Comparison of ENCODE assay signal across 9 mouse cellular contexts in the genomic region with DNA sequence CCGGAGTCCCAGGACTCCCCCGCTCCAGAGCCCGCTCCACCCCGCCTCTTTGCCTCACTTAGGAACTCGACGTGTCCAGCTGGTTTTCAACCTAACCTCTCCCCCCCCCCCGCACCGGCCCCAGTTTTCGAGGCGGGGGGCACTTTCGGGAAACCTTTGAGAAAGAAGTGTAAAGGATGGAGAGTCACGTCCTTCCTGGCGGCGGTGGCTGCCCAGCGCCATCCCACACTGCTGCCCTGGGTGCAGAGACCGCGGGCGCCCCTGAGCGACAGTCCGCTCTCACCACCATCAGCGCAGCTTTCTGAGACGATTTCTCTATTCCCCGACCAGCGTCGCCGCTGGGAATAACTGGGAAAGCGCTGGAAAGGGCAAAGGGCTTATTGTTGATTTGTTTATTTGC. TPM values are rescaled to one million over a fixed set of nuclear protein-coding genes. Genes with fewer than 3 reads are reported as not detected.
DNase-seq lines count a peak whose midpoint lies in the region; ATAC-seq and TF ChIP-seq lines count a peak whose summit lies in the region.
"Had no signal": no experiment of that assay in that cellular context is flagged by ENCODE, and none has a peak within 500 bp of the region (broad histone marks: within the 10 kb centered on the region; RNA-seq: fewer than 3 reads in every experiment).

No protein-coding gene starts in this region.

- H3K9me3 ChIP-seq in heart, embryonic 11.5 days (replicated peaks; ENCODE audit: control insufficient read depth, low read length) = no peaks in the 10 kb centered on the region
- H3K9me3 ChIP-seq in kidney, embryonic 15.5 days (replicated peaks) = no peaks in the 10 kb centered on the region
- H3K9me3 ChIP-seq in lung, postnatal 0 days (ENCODE audit: low read length) = no peaks in the 10 kb centered on the region
- H3K9me3 ChIP-seq in stomach, postnatal 0 days (ENCODE audit: control insufficient read depth, low read length) = no peaks in the 10 kb centered on the region

- no peak overlapping the region for H3K27ac ChIP-seq in left cerebral cortex, adult 2 months
- peak overlapping the region; percentile 89 for H3K27ac ChIP-seq in heart, embryonic 11.5 days (ENCODE audit: low read depth, low read length)
- H3K27ac ChIP-seq in kidney, embryonic 15.5 days = peak overlapping the region; percentile 94
- H3K27ac ChIP-seq in lung, postnatal 0 days (ENCODE audit: low read length) = peak overlapping the region; percentile 89; the same call in 1 of the 2 replicates
- H3K27ac ChIP-seq in stomach, postnatal 0 days (replicated peaks) = peak overlapping the region; percentile 88

- peaks cover 7% of the 10 kb centered on the region for H3K4me1 ChIP-seq in heart, embryonic 11.5 days (ENCODE audit: control insufficient read depth, insufficient read depth, low read length)
- peaks cover 60% of the 10 kb centered on the region for H3K4me1 ChIP-seq in kidney, embryonic 15.5 days
- H3K4me1 ChIP-seq in lung, postnatal 0 days (ENCODE audit: insufficient read depth, low read depth, low read length) = peaks cover 6% of the 10 kb centered on the region
- no peaks in the 10 kb centered on the region for H3K4me1 ChIP-seq in stomach, postnatal 0 days (replicated peaks; ENCODE audit: control insufficient read depth, insufficient read depth)

- no peak; the same call in none of the 2 replicates for TF ChIP-seq CTCF in left cerebral cortex, adult 2 months (IDR thresholded peaks at IDR 0.05)
- TF ChIP-seq CTCF in lung, postnatal 0 days (IDR thresholded peaks at IDR 0.05) = peak; percentile 72
- peak; percentile 57 for TF ChIP-seq CTCF in stomach, postnatal 0 days (IDR thresholded peaks at IDR 0.05; ENCODE audit: low read depth)

- intact Hi-C loops in left cerebral cortex, adult 2 months (cut with DNase I) = loop anchor here (5.0 kb wide), 1 partner anchor 396 kb away; no protein-coding TSS in a partner anchor

- peaks cover 22% of the 10 kb centered on the region for H3K27me3 ChIP-seq in heart, embryonic 11.5 days (ENCODE audit: control insufficient read depth, insufficient read depth, low read length)
- H3K27me3 ChIP-seq in kidney, embryonic 15.5 days = peaks cover 33% of the 10 kb centered on the region
- H3K27me3 ChIP-seq in lung, postnatal 0 days (replicated peaks; ENCODE audit: insufficient read depth, low read length) = no peaks in the 10 kb centered on the region
- no peaks in the 10 kb centered on the region for H3K27me3 ChIP-seq in stomach, postnatal 0 days (ENCODE audit: control insufficient read depth, insufficient read depth, low read length)

- peak overlapping the region; percentile 78 for H3K9ac ChIP-seq in heart, embryonic 11.5 days (ENCODE audit: low read depth, low read length)
- H3K9ac ChIP-seq in kidney, embryonic 15.5 days = peak overlapping the region; percentile 56
- H3K9ac ChIP-seq in lung, postnatal 0 days (replicated peaks; ENCODE audit: low read depth) = no peak overlapping the region
- H3K9ac ChIP-seq in stomach, postnatal 0 days (ENCODE audit: low read length) = peak overlapping the region; percentile 61

- peak overlapping the region; percentile 78 for H3K4me2 ChIP-seq in heart, embryonic 11.5 days
- peak overlapping the region; percentile 85 for H3K4me2 ChIP-seq in kidney, embryonic 15.5 days
- peak overlapping the region; percentile 60 for H3K4me2 ChIP-seq in lung, postnatal 0 days (replicated peaks; ENCODE audit: low read depth, low read length)
- peak overlapping the region; percentile 76 for H3K4me2 ChIP-seq in stomach, postnatal 0 days (replicated peaks; ENCODE audit: low read depth)

- ATAC-seq in heart, embryonic 11.5 days (replicated peaks; ENCODE audit: insufficient number of reproducible peaks, low FRiP score, low TSS enrichment) = no peak
- peak; percentile 13; the same call in 1 of the 2 replicates for ATAC-seq in kidney, embryonic 15.5 days (replicated peaks; ENCODE audit: low FRiP score)
- peak; percentile 25; the same call in 1 of the 2 replicates for ATAC-seq in lung, postnatal 0 days
- ATAC-seq in stomach, postnatal 0 days (ENCODE audit: low FRiP score, low TSS enrichment) = no peak

- no peak for TF ChIP-seq EP300 in lung, postnatal 0 days (IDR thresholded peaks at IDR 0.05)
- no peak for TF ChIP-seq EP300 in stomach, postnatal 0 days (optimal IDR thresholded peaks at IDR 0.05)

- 0 out of 2 replicates have a peak overlapping the region, but pooled peaks have one; percentile 20 for H3K4me3 ChIP-seq in left cerebral cortex, adult 2 months
- H3K4me3 ChIP-seq in heart, embryonic 11.5 days (ENCODE audit: low read depth, low read length) = peak overlapping the region; percentile 64
- H3K4me3 ChIP-seq in kidney, embryonic 15.5 days (replicated peaks) = peak overlapping the region; percentile 62
- H3K4me3 ChIP-seq in lung, postnatal 0 days (ENCODE audit: low read depth, low read length) = peak overlapping the region; percentile 60
- H3K4me3 ChIP-seq in stomach, postnatal 0 days (ENCODE audit: low read depth, low read length) = peak overlapping the region; percentile 56

- no peaks in the 10 kb centered on the region for H3K36me3 ChIP-seq in heart, embryonic 11.5 days (ENCODE audit: control insufficient read depth, insufficient read depth, low read length)
- H3K36me3 ChIP-seq in kidney, embryonic 15.5 days = peaks cover 9% of the 10 kb centered on the region
- H3K36me3 ChIP-seq in lung, postnatal 0 days (ENCODE audit: insufficient read depth, low read length) = no peaks in the 10 kb centered on the region
- H3K36me3 ChIP-seq in stomach, postnatal 0 days (ENCODE audit: control insufficient read depth, insufficient read depth, low read length) = no peaks in the 10 kb centered on the region

- under 1% methylated on average over 27 of the region's 27 CpGs for WGBS in heart, embryonic 11.5 days (ENCODE audit: insufficient replicate concordance)
- under 1% methylated on average over 27 of the region's 27 CpGs for WGBS in kidney, embryonic 15.5 days
- under 1% methylated on average over 27 of the region's 27 CpGs for WGBS in lung, postnatal 0 days
- 1% methylated on average over 27 of the region's 27 CpGs for WGBS in stomach, postnatal 0 days

- no peak for DNase-seq in left cerebral cortex, adult 2 months (ENCODE audit: extremely low spot score in 1 of 2, low spot score in 2 of 2)
- DNase-seq in left cerebral cortex, adult 18-20 months (ENCODE audit: low spot score in 2 of 2) = no peak
- peak; percentile 72 for DNase-seq in lung, postnatal 0 days (ENCODE audit: low spot score)
- DNase-seq in stomach, postnatal 0 days (ENCODE audit: low spot score) = peak; percentile 42
- no peak for DNase-seq in ovary, adult 18-20 months (ENCODE audit: low spot score)
- no peak for DNase-seq in MN1 (ENCODE audit: low spot score)

RNA-seq across cellular contexts. Expression of a gene that starts 1.8 kb away (rescaled TPM):
- total RNA-seq in left cerebral cortex, adult 2 months (2021) = 1 to 10 TPM; 4.2 to 6.0 TPM
- total RNA-seq in left cerebral cortex, adult 18-20 months (2021) = 1 to 10 TPM; 4.2 to 6.0 TPM
- polyA plus RNA-seq in heart, embryonic 11.5 days (2014; fragmentation: Nextera tagmentation; extraction: Ambion mirVana) = 34.1 and 42.2 TPM in 2 replicates
- 36.3 and 40.8 TPM in 2 replicates for polyA plus RNA-seq in kidney, embryonic 15.5 days (2015; fragmentation: Nextera tagmentation; extraction: Ambion mirVana)
- polyA plus RNA-seq in lung, postnatal 0 days (2015; fragmentation: Nextera tagmentation; extraction: Ambion mirVana) = 34.3 and 42.7 TPM in 2 replicates
- polyA plus RNA-seq in stomach, postnatal 0 days (2015; fragmentation: Nextera tagmentation; extraction: Ambion mirVana) = 20.3 and 23.3 TPM in 2 replicates

RNA-seq across cellular contexts. Expression of a gene that starts 9.4 kb away (rescaled TPM):
- total RNA-seq in left cerebral cortex, adult 2 months (2021) = not detected
- total RNA-seq in left cerebral cortex, adult 18-20 months (2021) = not detected
- polyA plus RNA-seq in heart, embryonic 11.5 days (2014; fragmentation: Nextera tagmentation; extraction: Ambion mirVana) = 0.32 TPM in 1 of 2 replicates, not detected in the other
- 1.1 and 1.2 TPM in 2 replicates for polyA plus RNA-seq in kidney, embryonic 15.5 days (2015; fragmentation: Nextera tagmentation; extraction: Ambion mirVana)
- 0.76 and 0.93 TPM in 2 replicates for polyA plus RNA-seq in lung, postnatal 0 days (2015; fragmentation: Nextera tagmentation; extraction: Ambion mirVana)
- polyA plus RNA-seq in stomach, postnatal 0 days (2015; fragmentation: Nextera tagmentation; extraction: Ambion mirVana) = 0.18 and 0.30 TPM in 2 replicates
- total RNA-seq: gastrocnemius, postnatal 4 days had no signal

Comparison
In these comparisons a context has a peak if more than half of its experiments do, and no peak if none do; other contexts are left out.
1. DNase-seq: peak in lung, postnatal 0 days (single experiment) and stomach, postnatal 0 days (single experiment); none in left cerebral cortex, adult 2 months (0 of 2), left cerebral cortex, adult 18-20 months (0 of 2), ovary, adult 18-20 months (single experiment) and MN1 (single experiment).
2. ATAC-seq: peak in kidney, embryonic 15.5 days (single experiment) and lung, postnatal 0 days (single experiment); none in heart, embryonic 11.5 days (single experiment) and stomach, postnatal 0 days (single experiment).
3. Peak in every context shown above with its lines, with median percentiles within 50 percentile points of each other: H3K4me3 ChIP-seq and H3K4me2 ChIP-seq.